Mouse (Mus musculus) cerebellum, adult 11 months (tissue): ENCODE data around the gene Gm13283.
"Not testable (repeated sequence)": the region's sequence is repeated elsewhere in the genome, so short reads cannot be mapped to it uniquely, and the experiment has no call there.

ENCODE experiments used
- DNase-seq: peaks from one replicate; pipeline ENCODE4 v3.0.0; 2022

The Gm13283 gene

GRCm38 (mm10) chr4:88759610-88760268 lies at the start of gene Gm13283:
Gene Gm13283, plus strand, starts transcription at chr4:88760119.
- DNase-seq: peak; percentile 60

- no peak for DNase-seq
Measured at GRCm38 (mm10) chr4:88714281-88714680, 45.6 kb upstream of the Gm13283 start.

GRCm38 (mm10) chr4:88715059-88715458 lies 44.9 kb upstream of the Gm13283 start:
- no peak for DNase-seq

- no peak for DNase-seq
Measured at GRCm38 (mm10) chr4:88718715-88719114, 41.2 kb upstream of the Gm13283 start.

- DNase-seq: peak; percentile 90
Measured at GRCm38 (mm10) chr4:88721791-88722721, 37.9 kb upstream of the Gm13283 start, which contains the start of the genes Gm26566 and Klhl9. Gene Gm26566, plus strand, starts transcription at chr4:88721805. Gene Klhl9, minus strand, starts transcription at chr4:88722465.

- DNase-seq: no peak
Measured at GRCm38 (mm10) chr4:88723497-88724090, 36.3 kb upstream of the Gm13283 start.

GRCm38 (mm10) chr4:88726727-88727126 lies 33.2 kb upstream of the Gm13283 start:
- no peak for DNase-seq

GRCm38 (mm10) chr4:88727324-88727723 lies 32.6 kb upstream of the Gm13283 start:
- DNase-seq: no peak

- DNase-seq: no peak
Measured at GRCm38 (mm10) chr4:88738480-88738879, 21.4 kb upstream of the Gm13283 start.

GRCm38 (mm10) chr4:88739036-88739435 lies 20.9 kb upstream of the Gm13283 start:
- no peak for DNase-seq

- no peak for DNase-seq
Measured at GRCm38 (mm10) chr4:88741426-88741825, 18.5 kb upstream of the Gm13283 start.

- DNase-seq: no peak
Measured at GRCm38 (mm10) chr4:88742771-88743371, 17.0 kb upstream of the Gm13283 start.

- DNase-seq: no peak
Measured at GRCm38 (mm10) chr4:88744207-88744606, 15.7 kb upstream of the Gm13283 start.

GRCm38 (mm10) chr4:88749926-88750325 lies 10.0 kb upstream of the Gm13283 start:
- DNase-seq: no peak

- peak; percentile 82 for DNase-seq
Measured at GRCm38 (mm10) chr4:88754818-88755340, 5.0 kb upstream of the Gm13283 start, which contains the start of gene Gm13271. Gene Gm13271, plus strand, starts transcription at chr4:88754868.

GRCm38 (mm10) chr4:88756581-88757513 lies 3.1 kb upstream of the Gm13283 start:
- DNase-seq: not testable (repeated sequence)

- DNase-seq: peak; percentile 93
Measured at GRCm38 (mm10) chr4:88757628-88758031, 2.3 kb upstream of the Gm13283 start.

GRCm38 (mm10) chr4:88758751-88759150 lies 1.2 kb upstream of the Gm13283 start:
- DNase-seq: peak; percentile 33

GRCm38 (mm10) chr4:88760431-88760830 lies 512 bp downstream of the Gm13283 start:
- peak; percentile 66 for DNase-seq

- DNase-seq: peak; percentile 78
Measured at GRCm38 (mm10) chr4:88761776-88762175, 1.9 kb downstream of the Gm13283 start.

- not testable (repeated sequence) for DNase-seq
Measured at GRCm38 (mm10) chr4:88762341-88762740, 2.4 kb downstream of the Gm13283 start.
